Mouse (Mus musculus) brain, adult 2 months (tissue): ENCODE results near the gene Gm10272.
"Not testable (repeated sequence)": the region's sequence is repeated elsewhere in the genome, so short reads cannot be mapped to it uniquely, and the experiment has no call there.

Experiments
- DNase-seq: peaks from one replicate; pipeline ENCODE4 v3.0.0; 2011; ENCODE audit warnings: low read depth, low spot score

Gene Gm10272

GRCm38 (mm10) chr10:77726186-77726585 lies 19.8 kb downstream of the Gm10272 start, which contains the start of gene Gm10100:
Gene Gm10100, plus strand, starts transcription at chr10:77726486.
- DNase-seq, result no peak

GRCm38 (mm10) chr10:77728280-77728679 lies 21.9 kb downstream of the Gm10272 start:
- DNase-seq, result peak; percentile 20

- DNase-seq, result no peak
These were observed 22.8 kb downstream of the Gm10272 start for GRCm38 (mm10) chr10:77729241-77729640.

GRCm38 (mm10) chr10:77735928-77736327 lies 29.5 kb downstream of the Gm10272 start:
- DNase-seq, result no peak

- DNase-seq, result no peak
These were observed 32.5 kb downstream of the Gm10272 start for GRCm38 (mm10) chr10:77738929-77739328.

GRCm38 (mm10) chr10:77741924-77742688 lies 35.7 kb downstream of the Gm10272 start, which contains the start of gene Gm18596:
Gene Gm18596, minus strand, starts transcription at chr10:77742638.
- DNase-seq, result not testable (repeated sequence)

GRCm38 (mm10) chr10:77750686-77751085 lies 44.3 kb downstream of the Gm10272 start:
- DNase-seq, result not testable (repeated sequence)

GRCm38 (mm10) chr10:77751254-77751653 lies 44.8 kb downstream of the Gm10272 start, which contains the start of gene Gm9736:
Gene Gm9736, minus strand, starts transcription at chr10:77751354.
- not testable (repeated sequence) for DNase-seq

- DNase-seq, result not testable (repeated sequence)
These were observed 45.9 kb downstream of the Gm10272 start for GRCm38 (mm10) chr10:77752312-77752711.

- DNase-seq, result no peak
These were observed 47.0 kb downstream of the Gm10272 start for GRCm38 (mm10) chr10:77753448-77753847.
